Mouse (Mus musculus) liver, embryonic 15.5 days (tissue): ENCODE results near the gene Ifna12. TPM values are rescaled to one million over a fixed set of nuclear protein-coding genes. Genes with fewer than 3 reads are reported as not detected.
A peak's percentile ranks its signal among the peaks of the same experiment; 100 is the strongest.
"Not testable (repeated sequence)": the region's sequence is repeated elsewhere in the genome, so short reads cannot be mapped to it uniquely, and the experiment has no call there.

Experiments
- ATAC-seq: fragments of 200-750 bp; cut with Nextera tagmentation; 2 replicates; pipeline ENCODE4 v1.8.0; 2017; ENCODE audit warnings: moderate number of reproducible peaks, mild to moderate bottlenecking, moderate library complexity; ENCODE audit not compliant: insufficient read depth
- H3K27ac ChIP-seq: fragments of 300-500 bp; sonication (generic); replicated peaks from 2 replicates; pipeline ENCODE4 v1.5.1; 2015; ENCODE audit warnings: mild to moderate bottlenecking, inconsistent platforms
- H3K27me3 ChIP-seq: fragments of 300-500 bp; sonication (generic); 2 replicates; pipeline ENCODE4 v1.6.1; 2015; ENCODE audit warnings: mild to moderate bottlenecking, inconsistent platforms
- H3K36me3 ChIP-seq: fragments of 300-500 bp; sonication (generic); replicated peaks from 2 replicates; pipeline ENCODE4 v1.6.1; 2015; ENCODE audit warnings: moderate library complexity, mild to moderate bottlenecking, inconsistent platforms
- H3K4me1 ChIP-seq: fragments of 300-500 bp; sonication (generic); replicated peaks from 2 replicates; pipeline ENCODE4 v1.6.1; 2015; ENCODE audit warnings: inconsistent platforms
- H3K4me2 ChIP-seq: fragments of 300-500 bp; sonication (generic); 2 replicates; pipeline ENCODE4 v1.6.1; 2015; ENCODE audit warnings: moderate library complexity, mild to moderate bottlenecking, inconsistent platforms
- H3K4me3 ChIP-seq: fragments of 300-500 bp; sonication (generic); replicated peaks from 2 replicates; pipeline ENCODE4 v1.5.1; 2015; ENCODE audit warnings: mild to moderate bottlenecking, inconsistent platforms
- H3K9ac ChIP-seq: fragments of 300-500 bp; sonication (generic); 2 replicates; pipeline ENCODE4 v1.6.1; 2015; ENCODE audit warnings: moderate library complexity, mild to moderate bottlenecking, inconsistent platforms
- H3K9me3 ChIP-seq: fragments of 300-500 bp; sonication (generic); replicated peaks from 2 replicates; pipeline ENCODE4 v1.6.1; 2016; ENCODE audit warnings: inconsistent platforms
- WGBS: fragments of 180-500 bp; shearing (Covaris S2); methylation state at CpG from one replicate; pipeline ENCODE4 v1.1.7; 2015; ENCODE audit warnings: mixed read lengths; ENCODE audit not compliant: insufficient replicate concordance; 5-methylcytosine and 5-hydroxymethylcytosine counted together
- polyA plus RNA-seq: library from polyadenylated mRNA; unstranded; fragments of >200 nt; fragmentation: Nextera tagmentation; extraction: Ambion mirVana; gene quantifications from 2 replicates; pipeline ENCODE4 v1.2.1, GENCODE M21; 2015

Ifna12 gene
- polyA plus RNA-seq: not detected in 2 replicates

DNA sequence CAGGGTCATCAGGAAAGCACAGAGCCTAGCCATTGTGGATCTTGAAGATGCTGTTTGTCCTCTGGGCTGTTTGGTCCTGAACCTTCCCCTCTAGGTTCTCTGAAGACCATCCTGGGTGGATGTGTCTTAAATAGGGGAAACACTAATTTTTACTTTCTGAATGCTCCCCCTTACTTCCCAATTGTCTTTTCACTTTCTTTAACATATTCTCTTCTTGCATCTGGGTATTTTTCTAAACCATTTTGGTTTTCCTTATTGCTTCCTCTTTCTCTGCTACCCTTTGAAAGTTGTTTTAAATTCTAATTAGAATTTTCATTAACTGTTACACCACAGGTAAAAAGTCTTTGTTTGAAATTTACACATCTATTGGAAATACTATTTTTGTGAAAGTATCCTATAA lies at the start of gene Ifna12:
Ifna12 (minus strand) TSS at position 101 of the 400 bp plus-strand sequence.
- H3K9me3 ChIP-seq: no peaks in the 10 kb centered on the region
- no peak within 1 kb of the TSS for H3K4me2 ChIP-seq
- no peak within 1 kb of the TSS for H3K27ac ChIP-seq
- ATAC-seq: no peak
- no peaks in the 10 kb centered on the region for H3K36me3 ChIP-seq
- H3K4me3 ChIP-seq: no peak within 1 kb of the TSS
- no peak within 1 kb of the TSS for H3K9ac ChIP-seq
- no peaks in the 10 kb centered on the region for H3K4me1 ChIP-seq
- H3K27me3 ChIP-seq: no peaks in the 10 kb centered on the region

DNA sequence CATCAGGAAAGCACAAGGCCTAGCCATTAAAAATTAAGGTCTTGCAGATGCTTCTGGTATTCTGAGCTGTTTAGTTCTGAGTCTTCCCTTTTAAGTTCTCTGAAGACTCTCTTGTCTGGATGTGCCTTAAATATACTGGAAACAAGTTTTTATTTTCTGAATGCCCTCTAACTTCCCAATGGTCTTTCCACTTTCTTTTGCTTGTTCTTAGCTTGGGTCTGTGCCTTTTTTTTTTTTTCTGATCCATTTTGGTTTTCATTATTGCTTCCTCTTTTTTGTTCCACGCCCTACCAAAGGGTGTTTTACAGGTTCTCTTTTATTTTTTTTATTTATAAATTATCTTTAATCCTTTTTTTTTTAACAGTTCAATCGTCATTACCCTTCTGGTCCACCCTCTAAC lies 41.2 kb upstream of the Ifna12 start, which contains the start of gene Ifna13:
Ifna13 (minus strand) TSS at position 101 of the 400 bp plus-strand sequence.
- no peak for ATAC-seq
- no peaks in the 10 kb centered on the region for H3K9me3 ChIP-seq
- WGBS: 18% methylated on average over 2 of the region's 2 CpGs

DNA sequence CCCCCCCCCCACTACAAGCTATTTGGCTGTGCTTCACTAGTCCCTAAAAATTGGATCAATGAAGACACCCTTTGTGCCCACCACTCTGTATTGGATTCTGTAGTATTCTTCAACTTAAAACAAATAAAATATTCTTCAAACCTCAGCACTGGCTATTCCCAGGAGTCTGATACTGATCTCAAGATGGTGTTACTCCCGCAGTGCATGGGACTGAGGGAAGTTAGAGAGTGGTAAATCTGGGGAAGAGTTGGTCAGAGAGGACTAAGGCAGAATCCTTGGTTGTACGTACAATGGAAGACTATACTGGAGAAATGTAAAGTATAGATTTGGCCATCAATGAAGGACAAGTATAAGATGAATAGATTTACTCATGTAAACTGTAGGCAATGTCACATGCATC lies 39.4 kb upstream of the Ifna12 start:
- H3K4me3 ChIP-seq: no peak overlapping the region

More for the DNA sequence above, 41.2 kb upstream of the Ifna12 start, which contains the start of gene Ifna13:
- Histone ChIP-seq H3K4me2 (no peak within 1 kb of the TSS), H3K36me3 (no peaks in the 10 kb centered on the region), H3K4me3 (no peak within 1 kb of the TSS), H3K9ac (no peak within 1 kb of the TSS), H3K27me3 (no peaks in the 10 kb centered on the region), H3K4me1 (no peaks in the 10 kb centered on the region), H3K27ac (no peak within 1 kb of the TSS)

DNA sequence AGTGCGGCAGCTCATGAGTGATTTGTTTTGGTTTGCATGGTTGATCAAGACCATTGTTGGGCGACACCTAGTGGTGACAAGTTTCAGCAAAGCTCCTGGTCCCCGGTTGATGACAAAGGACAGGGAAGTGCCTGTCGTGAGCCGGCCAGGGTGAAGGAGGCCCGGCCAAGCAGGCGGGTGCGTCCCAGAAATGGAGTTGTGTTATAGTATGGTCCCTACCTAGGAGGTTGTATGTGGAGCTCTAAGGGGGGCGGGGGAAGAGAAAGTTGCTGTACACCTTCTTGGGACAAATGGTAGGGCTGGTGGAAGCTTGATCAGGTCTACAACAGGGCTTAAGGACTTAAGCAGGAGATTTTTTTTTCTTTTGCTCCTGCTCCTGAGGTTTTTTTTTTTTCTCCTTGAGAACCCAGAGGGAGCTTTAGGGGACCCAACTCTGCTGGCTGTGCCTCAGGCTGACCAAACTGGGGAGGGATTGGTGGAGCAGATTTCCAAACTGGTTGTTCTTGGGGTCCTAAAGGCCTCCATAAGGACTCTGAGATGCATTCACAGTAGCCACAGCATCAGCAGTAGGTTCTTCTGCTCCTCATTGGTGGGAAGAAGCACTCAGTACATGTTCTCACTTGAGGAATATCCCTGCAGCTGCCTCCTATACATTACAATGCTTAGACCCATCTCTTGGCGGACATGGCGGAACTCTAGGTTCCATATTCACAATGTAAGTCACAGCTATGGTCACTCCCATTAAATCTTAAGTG lies 38.1 kb upstream of the Ifna12 start:
- no peak overlapping the region for H3K27ac ChIP-seq
- H3K4me1 ChIP-seq: no peaks in the 10 kb centered on the region
- peak; percentile 73 for ATAC-seq
- no peak overlapping the region for H3K9ac ChIP-seq
- 14% methylated on average over 11 of the region's 11 CpGs for WGBS
- H3K4me3 ChIP-seq: peak overlapping the region; percentile 44
- peak overlapping the region; percentile 45 for H3K4me2 ChIP-seq
- H3K9me3 ChIP-seq: no peaks in the 10 kb centered on the region
- H3K36me3 ChIP-seq: no peaks in the 10 kb centered on the region
- no peaks in the 10 kb centered on the region for H3K27me3 ChIP-seq

More for the DNA sequence above, 39.4 kb upstream of the Ifna12 start:
- WGBS: 20% methylated on average over 2 of the region's 2 CpGs
- Histone ChIP-seq H3K36me3 (no peaks in the 10 kb centered on the region), H3K4me2 (no peak overlapping the region), H3K27ac (no peak overlapping the region), H3K4me1 (no peaks in the 10 kb centered on the region), H3K9me3 (no peaks in the 10 kb centered on the region), H3K9ac (no peak overlapping the region), H3K27me3 (no peaks in the 10 kb centered on the region)
- ATAC-seq: no peak

DNA sequence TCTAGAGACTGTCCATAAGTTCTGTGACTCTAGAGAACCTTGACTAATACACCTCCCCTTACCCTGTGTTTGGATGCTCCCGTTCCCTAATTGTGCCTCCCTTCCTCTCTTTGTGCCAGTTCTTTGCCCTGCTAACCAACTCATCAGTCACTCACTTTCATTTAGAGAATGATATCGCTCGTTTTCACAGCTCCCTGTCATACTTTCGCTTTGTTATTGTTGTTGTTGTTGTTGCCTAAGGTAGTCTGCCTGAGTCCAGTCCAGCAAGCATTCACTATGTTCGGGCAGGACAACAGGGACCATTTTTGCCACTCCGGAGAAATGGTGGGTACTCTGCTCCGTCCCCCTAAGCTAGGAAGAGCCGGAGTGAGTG lies 37.5 kb upstream of the Ifna12 start:
- Histone ChIP-seq H3K4me3 (peak overlapping the region; percentile 44), H3K27ac (no peak overlapping the region), H3K9ac (no peak overlapping the region), H3K4me1 (no peaks in the 10 kb centered on the region), H3K27me3 (no peaks in the 10 kb centered on the region), H3K36me3 (no peaks in the 10 kb centered on the region), H3K4me2 (peak overlapping the region; percentile 45), H3K9me3 (no peaks in the 10 kb centered on the region)
- ATAC-seq: no peak
- WGBS: 46% methylated on average over 8 of the region's 8 CpGs

DNA sequence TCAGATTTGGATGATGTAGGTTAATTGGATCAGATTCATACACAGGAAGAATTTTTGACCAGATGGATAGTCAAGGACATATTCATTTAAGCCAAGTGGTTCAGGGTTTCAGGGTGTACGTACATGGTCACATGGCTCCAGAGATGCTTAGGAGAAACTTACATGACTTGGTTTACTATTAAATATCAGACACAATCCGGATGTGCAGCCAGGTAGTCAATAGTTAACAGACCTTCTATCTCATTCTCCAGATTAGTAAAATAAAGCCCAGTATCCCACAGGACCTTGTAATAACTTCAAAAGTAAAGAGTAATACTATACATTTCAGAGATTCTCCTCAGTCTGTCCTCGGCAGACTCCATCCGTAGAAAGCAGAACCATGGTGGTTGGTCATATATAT lies 31.1 kb upstream of the Ifna12 start, which contains the start of gene C87499:
C87499 (minus strand) TSS at position 101 of the 400 bp plus-strand sequence.
- H3K4me1 ChIP-seq: no peaks in the 10 kb centered on the region
- no peak within 1 kb of the TSS for H3K27ac ChIP-seq
- H3K4me2 ChIP-seq: no peak within 1 kb of the TSS
- ATAC-seq: no peak
- WGBS: 66% methylated on average over 4 of the region's 4 CpGs
- H3K4me3 ChIP-seq: no peak within 1 kb of the TSS
- H3K9me3 ChIP-seq: no peaks in the 10 kb centered on the region
- H3K27me3 ChIP-seq: no peaks in the 10 kb centered on the region
- no peaks in the 10 kb centered on the region for H3K36me3 ChIP-seq
- H3K9ac ChIP-seq: no peak within 1 kb of the TSS

DNA sequence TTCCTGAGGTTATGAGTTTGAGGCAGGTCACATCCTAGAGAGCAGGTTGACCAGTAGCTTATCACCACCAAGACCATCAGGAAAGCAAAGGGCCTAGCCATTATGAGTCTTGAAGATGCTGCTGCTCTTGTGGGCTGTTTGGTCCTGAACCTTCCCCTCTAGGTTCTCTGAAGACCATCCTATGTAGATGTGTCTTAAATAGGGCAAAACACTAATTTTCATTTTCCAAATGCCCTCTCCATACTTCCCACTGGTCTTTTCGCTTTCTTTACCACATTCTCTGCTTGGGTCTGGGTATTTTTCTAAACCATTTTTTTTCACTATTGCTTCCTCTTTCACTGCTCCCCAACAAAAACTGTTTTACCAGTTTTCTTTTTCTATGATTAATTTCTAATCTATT lies 10.9 kb downstream of the Ifna12 start, which contains the start of gene Ifna9:
Ifna9 (minus strand) TSS at position 101 of the 400 bp plus-strand sequence.
- Histone ChIP-seq H3K4me2 (no peak within 1 kb of the TSS), H3K4me1 (no peaks in the 10 kb centered on the region), H3K4me3 (no peak within 1 kb of the TSS), H3K36me3 (no peaks in the 10 kb centered on the region), H3K9me3 (no peaks in the 10 kb centered on the region), H3K27me3 (no peaks in the 10 kb centered on the region), H3K9ac (no peak within 1 kb of the TSS), H3K27ac (no peak within 1 kb of the TSS)
- 53% methylated on average over 1 of the region's 1 CpGs for WGBS
- no peak for ATAC-seq

DNA sequence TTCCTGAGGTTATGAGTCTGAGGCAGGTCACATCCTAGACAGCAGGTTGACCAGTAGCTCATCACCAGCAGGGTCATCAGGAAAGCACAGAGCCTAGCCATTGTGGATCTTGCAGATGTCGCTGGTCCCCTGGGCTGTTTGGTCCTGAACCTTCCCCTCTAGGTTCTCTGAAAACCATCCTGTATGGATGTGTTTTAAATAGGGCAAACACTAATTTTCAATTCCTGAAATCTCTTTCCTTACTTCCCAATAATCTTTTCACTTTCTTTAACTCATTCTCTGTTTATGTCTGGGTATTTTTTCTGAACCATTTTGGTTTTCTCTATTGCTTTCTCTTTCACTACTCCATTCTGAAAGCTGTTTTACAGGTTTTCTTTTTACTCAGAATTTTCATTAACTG lies 31.5 kb downstream of the Ifna12 start, which contains the start of gene Ifna14:
Ifna14 (minus strand) TSS at position 101 of the 400 bp plus-strand sequence.
- Histone ChIP-seq H3K4me1 (no peaks in the 10 kb centered on the region), H3K36me3 (no peaks in the 10 kb centered on the region), H3K4me2 (no peak within 1 kb of the TSS), H3K4me3 (no peak within 1 kb of the TSS), H3K9ac (no peak within 1 kb of the TSS), H3K27ac (no peak within 1 kb of the TSS), H3K27me3 (no peaks in the 10 kb centered on the region), H3K9me3 (no peaks in the 10 kb centered on the region)
- WGBS: 60% methylated on average over 1 of the region's 1 CpGs
- no peak for ATAC-seq

DNA sequence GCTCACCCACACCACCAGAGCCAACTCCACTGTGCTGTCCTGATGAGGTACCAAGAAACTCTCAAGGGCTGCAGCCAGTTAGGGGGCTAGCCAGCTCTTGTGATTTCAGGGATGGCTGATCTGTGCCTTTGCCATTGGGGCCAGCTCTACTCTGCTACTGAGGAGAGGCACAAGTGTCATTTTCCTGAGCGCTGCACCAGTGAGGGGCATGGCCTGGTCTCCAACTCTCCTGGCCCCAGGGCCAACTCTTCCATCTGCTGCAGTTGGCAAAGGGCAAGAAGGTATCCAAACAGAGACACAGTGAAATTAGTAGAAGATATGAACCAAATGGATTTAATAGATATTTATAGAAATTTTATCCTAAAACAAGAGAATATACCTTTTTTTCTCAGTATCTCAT lies 41.4 kb downstream of the Ifna12 start:
- H3K36me3 ChIP-seq: no peaks in the 10 kb centered on the region
- H3K9ac ChIP-seq: no peak overlapping the region
- no peaks in the 10 kb centered on the region for H3K27me3 ChIP-seq
- no peaks in the 10 kb centered on the region for H3K9me3 ChIP-seq
- H3K27ac ChIP-seq: no peak overlapping the region
- ATAC-seq: no peak
- H3K4me2 ChIP-seq: no peak overlapping the region
- H3K4me3 ChIP-seq: no peak overlapping the region
- WGBS: 71% methylated on average over 1 of the region's 1 CpGs
- H3K4me1 ChIP-seq: no peaks in the 10 kb centered on the region

DNA sequence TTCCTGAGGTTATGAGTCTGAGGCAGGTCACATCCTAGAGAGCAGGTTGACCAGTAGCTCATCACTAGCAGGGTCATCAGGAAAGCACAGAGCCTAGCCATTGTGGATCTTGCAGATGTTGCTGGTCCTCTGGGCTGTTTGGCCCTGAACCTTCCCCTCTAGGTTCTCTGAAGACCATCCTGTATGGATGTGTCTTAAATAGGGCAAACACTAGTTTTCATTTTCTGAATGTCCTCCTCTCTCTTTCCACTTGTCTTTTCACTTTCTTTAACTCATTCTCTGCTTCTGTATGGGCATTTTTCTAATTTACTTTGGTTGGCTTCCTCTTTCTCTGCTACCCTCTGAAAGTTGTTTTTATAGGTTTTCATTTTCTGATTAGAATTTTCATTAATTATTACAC lies 45.0 kb downstream of the Ifna12 start, which contains the start of gene Ifna15:
Ifna15 (minus strand) TSS at position 101 of the 400 bp plus-strand sequence.
- H3K4me3 ChIP-seq, H3K27ac ChIP-seq, ATAC-seq, H3K27me3 ChIP-seq, H3K4me1 ChIP-seq, H3K4me2 ChIP-seq, H3K36me3 ChIP-seq, H3K9me3 ChIP-seq, H3K9ac ChIP-seq: not testable (repeated sequence)
